Comparison of ENCODE assay signal across 18 mouse cellular contexts in genomic region chr2:93538140-93538539, GRCm38 (mm10). TPM values are rescaled to one million over a fixed set of nuclear protein-coding genes. Genes with fewer than 3 reads are reported as not detected.
DNase-seq lines count a peak whose midpoint lies in the region; ATAC-seq and TF ChIP-seq lines count a peak whose summit lies in the region.
"Had no signal": no experiment of that assay in that cellular context is flagged by ENCODE, and none has a peak within 500 bp of the region (broad histone marks: within the 10 kb centered on the region; RNA-seq: fewer than 3 reads in every experiment).

No protein-coding gene starts in this region.

- H3K4me1 ChIP-seq in forebrain, embryonic 10.5 days, result peaks cover 22% of the 10 kb centered on the region
- peaks cover 13% of the 10 kb centered on the region for H3K4me1 ChIP-seq in forebrain, embryonic 13.5 days
- H3K4me1 ChIP-seq in intestine, embryonic 14.5 days (replicated peaks; ENCODE audit: control insufficient read depth, insufficient read depth, low read length), result peaks cover 16% of the 10 kb centered on the region
- H3K4me1 ChIP-seq in intestine, postnatal 0 days (replicated peaks; ENCODE audit: control insufficient read depth, insufficient read depth, low read length), result no peaks in the 10 kb centered on the region
- peaks cover 22% of the 10 kb centered on the region for H3K4me1 ChIP-seq in embryonic facial prominence, embryonic 12.5 days
- peaks cover 19% of the 10 kb centered on the region for H3K4me1 ChIP-seq in limb, embryonic 14.5 days (ENCODE audit: control insufficient read depth, insufficient read depth, low read length)

- no peak for TF ChIP-seq CTCF in intestine, postnatal 0 days (IDR thresholded peaks at IDR 0.05; ENCODE audit: low read depth)

- no peak for ATAC-seq in forebrain, embryonic 13.5 days
- ATAC-seq in intestine, embryonic 14.5 days (replicated peaks; ENCODE audit: low FRiP score, low TSS enrichment, low read depth), result peak; percentile 75; the same call in 1 of the 2 replicates
- ATAC-seq in intestine, postnatal 0 days, result no peak
- ATAC-seq in embryonic facial prominence, embryonic 12.5 days (ENCODE audit: insufficient number of reproducible peaks, insufficient read depth, low FRiP score, low TSS enrichment), result peak; percentile 68; the same call in 1 of the 2 replicates
- ATAC-seq in limb, embryonic 14.5 days (ENCODE audit: low FRiP score, low read depth), result peak; percentile 17; the same call in 1 of the 2 replicates
- no peak for ATAC-seq in megakaryocyte, adult 5-6 weeks (ENCODE audit: poor library complexity, severe bottlenecking)
- ATAC-seq: lung, postnatal 0 days had no signal

- H3K9me3 ChIP-seq in forebrain, embryonic 10.5 days, result no peaks in the 10 kb centered on the region
- H3K9me3 ChIP-seq in forebrain, embryonic 13.5 days (replicated peaks), result no peaks in the 10 kb centered on the region
- H3K9me3 ChIP-seq in intestine, embryonic 14.5 days (ENCODE audit: control insufficient read depth, low read length), result no peaks in the 10 kb centered on the region
- H3K9me3 ChIP-seq in intestine, postnatal 0 days (ENCODE audit: control insufficient read depth), result no peaks in the 10 kb centered on the region
- no peaks in the 10 kb centered on the region for H3K9me3 ChIP-seq in embryonic facial prominence, embryonic 12.5 days
- H3K9me3 ChIP-seq in limb, embryonic 14.5 days (ENCODE audit: control insufficient read depth, low read length), result no peaks in the 10 kb centered on the region
- H3K9me3 ChIP-seq: limb, embryonic 15.5 days had no signal

- H3K4me2 ChIP-seq in forebrain, embryonic 13.5 days, result no peak overlapping the region
- no peak overlapping the region for H3K4me2 ChIP-seq in intestine, embryonic 14.5 days (ENCODE audit: low read length)
- no peak overlapping the region for H3K4me2 ChIP-seq in intestine, postnatal 0 days (replicated peaks; ENCODE audit: low read depth)
- H3K4me2 ChIP-seq in embryonic facial prominence, embryonic 12.5 days (replicated peaks), result no peak overlapping the region
- H3K4me2 ChIP-seq in limb, embryonic 14.5 days (replicated peaks; ENCODE audit: low read depth, low read length, severe bottlenecking), result no peak overlapping the region
- H3K4me2 ChIP-seq: limb, embryonic 15.5 days had no signal

- peak overlapping the region; percentile 67 for H3K27ac ChIP-seq in forebrain, embryonic 10.5 days
- H3K27ac ChIP-seq in forebrain, embryonic 13.5 days, result no peak overlapping the region
- H3K27ac ChIP-seq in intestine, embryonic 14.5 days (ENCODE audit: low read depth), result peak overlapping the region; percentile 12; the same call in 1 of the 2 replicates
- no peak overlapping the region for H3K27ac ChIP-seq in intestine, postnatal 0 days (ENCODE audit: low read depth, low read length)
- H3K27ac ChIP-seq in embryonic facial prominence, embryonic 12.5 days, result peak overlapping the region; percentile 54
- H3K27ac ChIP-seq in limb, embryonic 14.5 days (replicated peaks; ENCODE audit: low read depth, low read length), result no peak overlapping the region
- H3K27ac ChIP-seq: limb, embryonic 15.5 days had no signal

- H3K36me3 ChIP-seq in forebrain, embryonic 10.5 days (replicated peaks), result no peaks in the 10 kb centered on the region
- no peaks in the 10 kb centered on the region for H3K36me3 ChIP-seq in forebrain, embryonic 13.5 days (ENCODE audit: poor library complexity, severe bottlenecking)
- H3K36me3 ChIP-seq in intestine, embryonic 14.5 days (ENCODE audit: control insufficient read depth, insufficient read depth, low read length), result no peaks in the 10 kb centered on the region
- H3K36me3 ChIP-seq in intestine, postnatal 0 days (ENCODE audit: control insufficient read depth, insufficient read depth), result no peaks in the 10 kb centered on the region
- no peaks in the 10 kb centered on the region for H3K36me3 ChIP-seq in embryonic facial prominence, embryonic 12.5 days
- no peaks in the 10 kb centered on the region for H3K36me3 ChIP-seq in limb, embryonic 14.5 days (ENCODE audit: control insufficient read depth, insufficient read depth, low read length)
- H3K36me3 ChIP-seq: limb, embryonic 15.5 days had no signal

- DNase-seq in forebrain, embryonic 10.5 days (ENCODE audit: extremely low spot score, low spot score), result no peak
- DNase-seq in intestine, embryonic 14.5 days (ENCODE audit: low spot score), result peak; percentile 78
- no peak for DNase-seq in limb, embryonic 14.5 days (ENCODE audit: low spot score)
- DNase-seq in layer of hippocampus, adult 9-11 months, result no peak
- DNase-seq: cerebellum, adult 8-10 months; kidney, adult 11 months; kidney, postnatal 36 days; layer of hippocampus, postnatal 36 days; thymus, postnatal 36 days had no signal

- TF ChIP-seq POLR2A in limb, embryonic 14.5 days (IDR thresholded peaks at IDR 0.05; ENCODE audit: borderline replicate concordance, extremely low read depth, insufficient read depth, insufficient read length), result no peak

- WGBS in forebrain, embryonic 10.5 days, result 43% methylated on average over 6 of the region's 6 CpGs
- 36% methylated on average over 6 of the region's 6 CpGs for WGBS in forebrain, embryonic 13.5 days
- WGBS in intestine, embryonic 14.5 days, result 14% methylated on average over 6 of the region's 6 CpGs
- 34% methylated on average over 6 of the region's 6 CpGs for WGBS in intestine, postnatal 0 days
- 12% methylated on average over 6 of the region's 6 CpGs for WGBS in embryonic facial prominence, embryonic 12.5 days
- WGBS in limb, embryonic 14.5 days, result 15% methylated on average over 6 of the region's 6 CpGs

- H3K27me3 ChIP-seq in forebrain, embryonic 10.5 days (ENCODE audit: poor library complexity, severe bottlenecking), result 0 out of 2 replicates have a peak, but pooled peaks cover 5% of the 10 kb centered on the region
- no peaks in the 10 kb centered on the region for H3K27me3 ChIP-seq in forebrain, embryonic 13.5 days
- no peaks in the 10 kb centered on the region for H3K27me3 ChIP-seq in intestine, embryonic 14.5 days (replicated peaks; ENCODE audit: control insufficient read depth, insufficient read depth, low read length)
- no peaks in the 10 kb centered on the region for H3K27me3 ChIP-seq in intestine, postnatal 0 days (replicated peaks; ENCODE audit: control insufficient read depth, insufficient read depth, low read length)
- H3K27me3 ChIP-seq in embryonic facial prominence, embryonic 12.5 days, result no peaks in the 10 kb centered on the region
- H3K27me3 ChIP-seq in limb, embryonic 14.5 days (ENCODE audit: control insufficient read depth, insufficient read depth, low read length), result no peaks in the 10 kb centered on the region
- H3K27me3 ChIP-seq: limb, embryonic 15.5 days had no signal

- no peak overlapping the region for H3K9ac ChIP-seq in forebrain, embryonic 13.5 days
- no peak overlapping the region for H3K9ac ChIP-seq in intestine, embryonic 14.5 days (ENCODE audit: low read length)
- no peak overlapping the region for H3K9ac ChIP-seq in intestine, postnatal 0 days (ENCODE audit: low read depth, low read length)
- no peak overlapping the region for H3K9ac ChIP-seq in embryonic facial prominence, embryonic 12.5 days
- no peak overlapping the region for H3K9ac ChIP-seq in limb, embryonic 14.5 days (ENCODE audit: low read depth, low read length, severe bottlenecking)
- H3K9ac ChIP-seq: limb, embryonic 15.5 days had no signal

- no peak overlapping the region for H3K4me3 ChIP-seq in forebrain, embryonic 10.5 days
- H3K4me3 ChIP-seq in forebrain, embryonic 13.5 days, result no peak overlapping the region
- H3K4me3 ChIP-seq in intestine, embryonic 14.5 days (ENCODE audit: low read depth, low read length), result no peak overlapping the region
- H3K4me3 ChIP-seq in intestine, postnatal 0 days (ENCODE audit: low read depth, low read length), result no peak overlapping the region
- no peak overlapping the region for H3K4me3 ChIP-seq in embryonic facial prominence, embryonic 12.5 days
- H3K4me3 ChIP-seq in limb, embryonic 14.5 days (replicated peaks; ENCODE audit: low read length), result no peak overlapping the region
- H3K4me3 ChIP-seq: limb, embryonic 15.5 days had no signal

RNA-seq across cellular contexts. Expression of gene Gm10803, which starts 22.2 kb away (rescaled TPM):
- not detected in 2 replicates for polyA plus RNA-seq in forebrain, embryonic 10.5 days (2016; fragmentation: Nextera tagmentation; extraction: Ambion mirVana)
- polyA plus RNA-seq in forebrain, embryonic 13.5 days (2015; fragmentation: Nextera tagmentation; extraction: Ambion mirVana), result not detected in 2 replicates
- polyA plus RNA-seq in intestine, embryonic 14.5 days (2014; fragmentation: Nextera tagmentation; extraction: Ambion mirVana), result not detected in 2 replicates
- not detected in 2 replicates for polyA plus RNA-seq in intestine, postnatal 0 days (2015; fragmentation: Nextera tagmentation; extraction: Ambion mirVana)
- not detected in 2 replicates for polyA plus RNA-seq in embryonic facial prominence, embryonic 12.5 days (2016; fragmentation: Nextera tagmentation; extraction: Ambion mirVana)
- polyA plus RNA-seq in limb, embryonic 14.5 days (2012; rRNA removed), result 0.03 TPM in 1 of 2 replicates, not detected in the other
- polyA plus RNA-seq in limb, embryonic 14.5 days (2014; fragmentation: Nextera tagmentation; extraction: Ambion mirVana), result not detected in 2 replicates
- not detected in 2 replicates for total RNA-seq in megakaryocyte, adult 5-6 weeks (2015)
- total RNA-seq in megakaryocyte, adult 5-6 weeks (2017), result not detected in 2 replicates
- total RNA-seq: adrenal gland, adult 18-20 months; gastrocnemius, postnatal 36 days; layer of hippocampus, postnatal 36 days had no signal
- polyA plus RNA-seq: heart, postnatal 0 days; limb, embryonic 15.5 days; lung, postnatal 0 days had no signal

Comparison
In these comparisons a context has a peak if more than half of its experiments do, and no peak if none do; other contexts are left out.
1. H3K27ac ChIP-seq: peak in forebrain, embryonic 10.5 days (single experiment), intestine, embryonic 14.5 days (single experiment) and embryonic facial prominence, embryonic 12.5 days (single experiment); none in forebrain, embryonic 13.5 days (single experiment), intestine, postnatal 0 days (single experiment) and limb, embryonic 14.5 days (single experiment).
2. ATAC-seq: peak in intestine, embryonic 14.5 days (single experiment), embryonic facial prominence, embryonic 12.5 days (single experiment) and limb, embryonic 14.5 days (single experiment); none in forebrain, embryonic 13.5 days (single experiment), intestine, postnatal 0 days (single experiment) and megakaryocyte, adult 5-6 weeks (single experiment).